Mouse (Mus musculus) bone marrow macrophage, adult 2 months (primary cell): ENCODE results near the gene Gm10837.

Experiments
- CTCF ChIP-seq: IDR thresholded peaks from 2 replicates; pipeline ENCODE4 v1.5.1; 2012; ENCODE audit warnings: low read depth, mild to moderate bottlenecking, low read length, moderate library complexity
- POLR2A ChIP-seq: IDR thresholded peaks from 2 replicates; pipeline ENCODE4 v1.6.1; 2012; ENCODE audit warnings: mild to moderate bottlenecking, low read depth, low read length, borderline replicate concordance

DNA sequence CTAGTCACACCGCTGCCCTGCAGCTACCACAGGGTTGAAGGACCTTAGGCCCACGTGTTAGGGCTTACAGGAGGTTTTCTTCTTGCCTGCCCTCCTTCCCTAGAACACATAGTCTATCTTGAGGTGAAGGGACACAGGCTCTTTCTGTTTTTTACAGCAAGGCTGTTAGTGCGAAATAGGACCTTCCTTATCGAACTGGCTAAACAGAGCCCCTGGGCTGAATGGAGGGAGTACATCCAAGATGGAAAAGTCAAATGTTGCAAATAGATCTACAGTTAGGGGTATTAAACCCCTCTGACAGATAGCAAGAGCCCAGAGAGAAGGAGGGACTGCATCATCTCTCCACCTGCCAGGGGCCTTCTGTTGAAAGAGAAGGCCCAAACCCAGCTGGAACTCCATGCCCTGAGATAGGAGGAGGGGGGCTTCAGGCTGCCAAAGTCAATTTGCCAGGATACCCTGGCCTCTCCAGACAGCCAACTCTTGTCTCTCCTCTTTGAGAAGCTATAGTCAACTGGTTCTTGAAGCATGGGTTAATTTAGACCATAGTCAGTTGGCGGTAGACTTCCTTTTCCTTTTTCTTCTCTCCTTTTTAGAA is 38.7 kb upstream of the Gm10837 start:
- TF ChIP-seq CTCF, result no peak
- no peak for TF ChIP-seq POLR2A
